Mouse (Mus musculus): ENCODE measurements around the gene Mier2. TPM values are rescaled to one million over a fixed set of nuclear protein-coding genes. Genes with fewer than 3 reads are reported as not detected.

Mier2 gene
- total RNA-seq, 2 experiments from 2014 or later = 52.1 to 56.3 TPM

DNA sequence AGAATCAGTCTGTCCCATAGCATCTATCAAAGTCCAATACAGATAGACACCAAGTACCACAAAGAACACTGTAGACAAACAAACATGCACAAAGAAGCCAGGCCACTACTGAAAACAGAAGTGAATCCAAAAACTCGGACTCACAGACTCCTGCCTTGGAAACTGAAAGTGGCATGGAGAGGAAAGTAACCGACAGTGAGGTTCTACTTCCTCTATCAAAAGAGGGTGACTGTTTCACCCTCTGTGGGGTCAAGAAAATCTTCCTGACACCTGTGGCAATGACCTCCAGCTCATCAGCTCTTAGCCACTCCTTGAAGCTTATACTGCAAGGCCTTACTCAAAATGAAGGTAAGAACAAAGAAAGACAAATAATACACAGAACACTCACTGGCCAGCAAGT, 48.3 kb downstream of the Mier2 start:
- no peak for DNase-seq (ENCODE audit: low spot score in 2 of 2)

DNA sequence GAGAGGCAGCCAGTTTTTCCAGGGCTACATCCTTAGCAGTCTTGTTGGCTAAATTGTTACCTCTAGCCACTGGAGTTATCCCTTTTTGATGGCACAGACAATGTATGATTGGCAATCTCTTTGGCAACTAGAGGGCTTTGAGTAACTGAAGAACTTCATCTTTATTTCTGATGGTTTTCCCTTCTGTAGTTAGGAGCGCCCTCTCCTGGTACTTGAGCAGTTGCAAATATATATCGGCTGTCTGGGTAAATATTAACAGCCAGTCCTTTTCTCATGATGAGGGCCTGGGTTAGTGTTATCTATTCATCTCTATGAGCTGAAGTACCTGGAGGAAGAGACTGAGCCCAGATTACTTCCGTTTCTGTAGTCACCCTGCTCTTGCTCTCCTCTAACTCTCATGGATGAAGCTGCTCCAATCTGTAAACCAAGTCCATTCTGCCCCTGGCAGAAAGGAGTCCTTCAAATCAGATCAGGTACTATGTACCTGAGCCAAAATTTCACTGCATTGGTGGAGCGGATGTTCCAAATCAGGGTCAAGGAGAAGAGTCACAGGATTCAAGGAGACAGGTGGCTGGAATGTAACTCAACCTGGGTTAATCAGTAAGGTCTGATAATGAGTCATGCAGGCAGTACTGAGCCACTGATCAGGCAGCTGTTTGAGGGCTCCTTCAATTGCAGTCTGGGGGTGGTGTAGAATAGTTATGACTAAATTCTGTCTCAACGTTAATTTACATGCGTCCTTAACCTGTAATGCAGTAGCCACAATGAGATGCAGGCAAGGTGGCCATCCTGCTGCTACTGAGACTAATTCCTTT, 52.0 kb downstream of the Mier2 start:
- DNase-seq (ENCODE audit: low spot score in 2 of 2) = no peak

DNA sequence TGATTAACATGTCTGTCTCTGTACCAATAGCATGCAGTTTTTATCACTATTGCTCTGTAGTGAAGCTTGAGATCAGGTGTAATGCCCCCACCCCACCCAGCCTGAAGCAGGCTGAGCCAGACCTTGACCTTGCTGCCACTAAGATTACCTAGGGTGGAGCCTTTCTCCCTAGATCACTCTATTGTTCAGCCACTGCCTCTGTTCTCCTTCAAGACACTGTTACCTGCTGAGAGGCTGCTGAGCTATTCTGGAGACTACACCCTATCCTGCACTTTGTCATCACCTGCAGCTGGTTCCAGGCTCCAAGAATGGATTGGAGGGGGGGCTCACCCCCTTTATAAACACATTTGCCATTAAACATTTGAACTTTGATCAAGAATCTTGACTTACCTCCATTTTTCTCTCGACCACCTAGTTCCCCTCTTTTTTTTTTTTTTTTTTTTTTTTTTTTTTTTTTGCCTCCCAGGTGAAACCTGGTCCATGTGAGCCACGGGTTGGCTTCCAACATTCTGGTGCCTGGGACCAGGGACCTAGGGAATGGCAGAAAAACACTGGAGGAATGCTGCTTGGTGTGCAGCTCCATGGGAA, 58.2 kb downstream of the Mier2 start:
- DNase-seq (ENCODE audit: low spot score in 2 of 2) = no peak

GRCm38 (mm10) chr10:79495886-79496285, 59.1 kb downstream of the Mier2 start:
- no peak for DNase-seq (ENCODE audit: low spot score in 2 of 2)

Small RNA genes lying within 50 kb of the gene (microRNA-seq; reads per million reads assigned to microRNA genes)
- gene Mir6909 = 0 to 0.22 reads per million in 2 experiments

Other genes with a start within 250 kb of the Mier2 start
- not detected for gene Vmn2r82, start 198.7 kb downstream of the Mier2 start, total RNA-seq (2021)
- gene Vmn2r83, start 86.5 kb downstream of the Mier2 start, total RNA-seq (2021) = not detected
- gene Plpp2, start 21.4 kb downstream of the Mier2 start, total RNA-seq (2021) = 1 to 10 TPM; 4.0 to 4.3 TPM
- not detected for gene Theg, start 32.1 kb upstream of the Mier2 start, total RNA-seq (2021)
- gene C2cd4c, start 58.8 kb upstream of the Mier2 start, total RNA-seq (2021) = 10 to 100 TPM; 11.0 to 11.3 TPM
- gene Shc2, start 82.7 kb upstream of the Mier2 start, total RNA-seq (2021) = 10 to 100 TPM; 48.0 to 48.3 TPM
- under 1 TPM; 0.39 to 0.62 TPM for gene Odf3l2, start 90.5 kb upstream of the Mier2 start, total RNA-seq (2021)
- gene Madcam1, start 109.4 kb upstream of the Mier2 start, total RNA-seq (2021) = under 1 TPM in 1 of 2 experiments, not detected in 1; 0.32 TPM
- gene Tpgs1, start 114.2 kb upstream of the Mier2 start, total RNA-seq (2021) = 10 to 100 TPM; 68.5 to 80.9 TPM
- 10 to 100 TPM; 54.8 to 56.2 TPM for gene Cdc34, start 127.0 kb upstream of the Mier2 start, total RNA-seq (2021)
- gene Gzmm, start 133.8 kb upstream of the Mier2 start, total RNA-seq (2021) = 1 to 10 TPM; 1.6 to 1.8 TPM
- 100 to 1,000 TPM; 692 to 694 TPM for gene Bsg, start 149.3 kb upstream of the Mier2 start, total RNA-seq (2021)
- gene Hcn2, start 161.4 kb upstream of the Mier2 start, total RNA-seq (2021) = 10 to 100 TPM; 82.8 to 84.2 TPM
- gene Polrmt, start 191.4 kb upstream of the Mier2 start, total RNA-seq (2021) = 10 to 100 TPM; 36.1 to 44.7 TPM
- 1 to 10 TPM; 1.2 to 1.7 TPM for gene Fgf22, start 199.9 kb upstream of the Mier2 start, total RNA-seq (2021)
- 10 to 100 TPM; 90.8 to 97.7 TPM for gene Rnf126, start 211.8 kb upstream of the Mier2 start, total RNA-seq (2021)
- gene Fstl3, start 222.1 kb upstream of the Mier2 start, total RNA-seq (2021) = 1 to 10 TPM; 1.3 to 1.5 TPM
- under 1 TPM; 0.21 to 0.31 TPM for gene Prss57, start 235.8 kb upstream of the Mier2 start, total RNA-seq (2021)
- 100 to 1,000 TPM; 392 to 395 TPM for gene Palm, start 238.4 kb upstream of the Mier2 start, total RNA-seq (2021)